Mouse (Mus musculus): ENCODE measurements around the gene Rbms3.

DNA sequence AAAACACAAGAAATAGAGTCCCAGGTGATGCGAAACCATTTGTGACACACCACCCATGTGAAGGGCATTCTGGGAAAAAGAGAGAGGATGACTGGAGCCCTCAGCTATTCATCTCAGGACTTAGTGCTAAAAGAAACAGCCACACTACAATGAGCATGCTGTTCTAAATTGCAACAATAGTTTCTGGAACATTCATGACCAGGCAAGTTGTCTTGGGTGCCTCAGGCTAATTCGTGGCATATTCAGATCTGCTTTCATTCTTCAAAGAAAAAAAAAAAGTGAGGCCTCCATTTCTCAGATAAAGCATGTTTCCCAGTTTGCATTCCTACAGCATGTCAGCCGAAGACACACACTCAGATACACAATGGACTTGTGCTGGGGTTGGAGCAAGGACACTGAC is 432.2 kb downstream of the Rbms3 start:
- TF ChIP-seq CTCF (IDR thresholded peaks at IDR 0.05; ENCODE audit: low read depth, low read length) (no peak), POLR2A (IDR thresholded peaks at IDR 0.05; ENCODE audit: extremely low read depth, insufficient read depth, low read length) (no peak)

All from liver, adult 2 months (tissue).